Mouse (Mus musculus) cerebellum, adult 2 months (tissue): ENCODE data around the gene Snx10.

Experiments used
- CTCF ChIP-seq: fragments of 200-500 bp; IDR thresholded peaks from 2 replicates; pipeline ENCODE4 v1.5.1; 2011; ENCODE audit warnings: low read depth, mild to moderate bottlenecking, control low read depth, low read length, moderate library complexity, borderline replicate concordance; ENCODE audit not compliant: insufficient read depth
- POLR2A ChIP-seq: fragments of 200-500 bp; IDR thresholded peaks from 2 replicates; pipeline ENCODE4 v1.6.1; 2011; ENCODE audit warnings: low read length, control low read depth, borderline replicate concordance; ENCODE audit not compliant: insufficient read depth

- TF ChIP-seq POLR2A (no peak), CTCF (no peak)
These were observed 8.8 kb upstream of the Snx10 start for GRCm38 (mm10) chr6:51514860-51515259.
